Mouse (Mus musculus): ENCODE data around the gene Speer4c. TPM values are rescaled to one million over a fixed set of nuclear protein-coding genes. Genes with fewer than 3 reads are reported as not detected.
"Not testable (repeated sequence)": the region's sequence is repeated elsewhere in the genome, so short reads cannot be mapped to it uniquely, and the experiment has no call there.

Speer4c gene
- total RNA-seq, 1 experiment from 2014 or later: not detected

DNA sequence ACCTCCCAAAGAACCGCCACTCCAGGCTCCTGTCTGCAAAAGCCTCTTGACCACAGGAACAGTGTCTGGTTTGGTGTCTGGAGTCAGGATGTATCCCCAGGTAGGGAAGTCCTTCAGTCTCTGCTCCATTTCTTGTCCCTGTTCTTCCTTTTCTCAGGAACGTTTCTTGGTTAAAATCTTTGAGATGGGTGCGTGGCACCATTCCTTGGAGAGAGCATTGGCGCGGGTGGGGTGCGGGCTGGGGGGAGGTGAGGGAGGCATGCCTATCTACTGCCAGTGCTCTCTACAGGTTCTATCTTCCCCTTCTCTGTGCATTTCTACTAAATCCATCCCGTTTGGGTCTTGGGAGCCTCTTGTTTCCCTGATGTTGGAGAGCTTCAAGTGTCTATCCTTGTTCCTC lies 50.2 kb downstream of the Speer4c start:
- ATAC-seq (ENCODE audit: extremely low read depth, insufficient number of reproducible peaks, low FRiP score, poor library complexity, severe bottlenecking): not testable (repeated sequence)

Other genes starting within 250 kb of the Speer4c start
- gene Gm21149, start 237.7 kb downstream of the Speer4c start, total RNA-seq (2017): not detected in 2 replicates
- not detected in 2 replicates for gene Gm21190, start 185.0 kb downstream of the Speer4c start, total RNA-seq (2017)
- not detected in 2 replicates for gene Gm21083, start 136.9 kb downstream of the Speer4c start, total RNA-seq (2017)
- not detected in 2 replicates for gene Speer4d, start 95.2 kb downstream of the Speer4c start, total RNA-seq (2017)
- not detected in 2 replicates for gene 4930572O03Rik, start 57.2 kb downstream of the Speer4c start, total RNA-seq (2017)
- 0.12 TPM in 1 of 2 replicates, not detected in the other for gene Cacna2d1, start 220.4 kb upstream of the Speer4c start, total RNA-seq (2017)

Data from neutrophil, adult 5-6 weeks (primary cell).